Mouse (Mus musculus): ENCODE results near the gene Rex1bd. TPM values are rescaled to one million over a fixed set of nuclear protein-coding genes. Genes with fewer than 3 reads are reported as not detected.

Rex1bd gene
- 100 to 1,000 TPM; 170 TPM for total RNA-seq (2021)
- long read RNA-seq, experiment 1, transcript Rex1bd-201 (5 exons, 671 nt) = minor isoform, 75 of 208 reads
- long read RNA-seq, experiment 1, transcript Rex1bd-205 (4 exons, 725 nt) = minor isoform, 8 of 208 reads
- long read RNA-seq, experiment 1, transcript Rex1bd-207 (3 exons, 542 nt) = major isoform, 109 of 208 reads
- long read RNA-seq, experiment 1, partial matches to known transcripts = 10 of 208 reads
- long read RNA-seq, experiment 1, other reads (novel, unspliced or antisense) = 4 of 208 reads
- long read RNA-seq, experiment 2, transcript Rex1bd-205 (4 exons, 725 nt) = minor isoform, 5 of 176 reads
- long read RNA-seq, experiment 2, transcript Rex1bd-207 (3 exons, 542 nt) = major isoform, 102 of 176 reads
- long read RNA-seq, experiment 2, transcript Rex1bd-201 (5 exons, 671 nt) = minor isoform, 59 of 176 reads
- long read RNA-seq, experiment 2, partial matches to known transcripts = 4 of 176 reads
- long read RNA-seq, experiment 2, other reads (novel, unspliced or antisense) = 3 of 176 reads

- DNase-seq (ENCODE audit: low spot score) = peak; percentile 92
These were observed at the start of gene Rex1bd for GRCm38 (mm10) chr8:70506328-70507026. Gene Rex1bd (minus strand): TSS chr8:70506752.

- DNase-seq (ENCODE audit: low spot score) = no peak
These were observed 48.7 kb upstream of the Rex1bd start for GRCm38 (mm10) chr8:70555079-70555747.

GRCm38 (mm10) chr8:70553740-70554139 lies 47.2 kb upstream of the Rex1bd start:
- peak; percentile 85 for DNase-seq (ENCODE audit: low spot score)

- DNase-seq (ENCODE audit: low spot score) = no peak
These were observed 46.3 kb upstream of the Rex1bd start for GRCm38 (mm10) chr8:70552836-70553235.

- peak; percentile 68 for DNase-seq (ENCODE audit: low spot score)
These were observed 45.1 kb upstream of the Rex1bd start for GRCm38 (mm10) chr8:70551558-70552161.

GRCm38 (mm10) chr8:70549412-70550184 lies 43.0 kb upstream of the Rex1bd start:
- DNase-seq (ENCODE audit: low spot score) = no peak

- no peak for DNase-seq (ENCODE audit: low spot score)
These were observed 41.2 kb upstream of the Rex1bd start for GRCm38 (mm10) chr8:70547762-70548161.

- no peak for DNase-seq (ENCODE audit: low spot score)
These were observed 39.9 kb upstream of the Rex1bd start for GRCm38 (mm10) chr8:70546412-70546811.

GRCm38 (mm10) chr8:70544200-70544687 lies 37.7 kb upstream of the Rex1bd start:
- DNase-seq (ENCODE audit: low spot score) = peak; percentile 49

- peak; percentile 30 for DNase-seq (ENCODE audit: low spot score)
These were observed 34.5 kb upstream of the Rex1bd start for GRCm38 (mm10) chr8:70541081-70541480.

- DNase-seq (ENCODE audit: low spot score) = peak; percentile 43
These were observed 34.0 kb upstream of the Rex1bd start for GRCm38 (mm10) chr8:70540507-70541071.

GRCm38 (mm10) chr8:70540013-70540506 lies 33.5 kb upstream of the Rex1bd start:
- no peak for DNase-seq (ENCODE audit: low spot score)

GRCm38 (mm10) chr8:70539077-70539813 lies 32.7 kb upstream of the Rex1bd start, which contains the start of gene Ell:
Gene Ell (plus strand): TSS chr8:70539457.
- DNase-seq (ENCODE audit: low spot score) = peak; percentile 99

GRCm38 (mm10) chr8:70538633-70539076 lies 32.1 kb upstream of the Rex1bd start:
- DNase-seq (ENCODE audit: low spot score) = peak; percentile 100

- DNase-seq (ENCODE audit: low spot score) = peak; percentile 68
These were observed 31.6 kb upstream of the Rex1bd start for GRCm38 (mm10) chr8:70538024-70538579.

- DNase-seq (ENCODE audit: low spot score) = no peak
These were observed 29.1 kb upstream of the Rex1bd start for GRCm38 (mm10) chr8:70535701-70536100.

GRCm38 (mm10) chr8:70535221-70535620 lies 28.7 kb upstream of the Rex1bd start:
- DNase-seq (ENCODE audit: low spot score) = no peak

- DNase-seq (ENCODE audit: low spot score) = no peak
These were observed 27.7 kb upstream of the Rex1bd start for GRCm38 (mm10) chr8:70534281-70534680.

- no peak for DNase-seq (ENCODE audit: low spot score)
These were observed 23.8 kb upstream of the Rex1bd start for GRCm38 (mm10) chr8:70530314-70530713.
